In genomic region chr4:107314479-107314805, GRCm38 (mm10) we compare ENCODE assay signal across 8 mouse cellular contexts. TPM values are rescaled to one million over a fixed set of nuclear protein-coding genes. Genes with fewer than 3 reads are reported as not detected.
DNase-seq lines count a peak whose midpoint lies in the region; ATAC-seq and TF ChIP-seq lines count a peak whose summit lies in the region.

No protein-coding gene starts in this region.

- H3K4me1 ChIP-seq in lung, postnatal 0 days (ENCODE audit: insufficient read depth, low read depth, low read length): peaks cover 11% of the 10 kb centered on the region; the same call in 1 of the 2 replicates
- H3K4me1 ChIP-seq in limb, embryonic 10.5 days: peaks cover 18% of the 10 kb centered on the region
- H3K4me1 ChIP-seq in neural tube, embryonic 15.5 days: peaks cover 19% of the 10 kb centered on the region

- H3K9me3 ChIP-seq in lung, postnatal 0 days (ENCODE audit: low read length): no peaks in the 10 kb centered on the region
- no peaks in the 10 kb centered on the region for H3K9me3 ChIP-seq in limb, embryonic 10.5 days (replicated peaks)
- no peaks in the 10 kb centered on the region for H3K9me3 ChIP-seq in neural tube, embryonic 15.5 days (replicated peaks)

- H3K4me2 ChIP-seq in lung, postnatal 0 days (replicated peaks; ENCODE audit: low read depth, low read length): peak overlapping the region; percentile 65
- peak overlapping the region; percentile 78 for H3K4me2 ChIP-seq in neural tube, embryonic 15.5 days

- no peak for DNase-seq in lung, postnatal 0 days (ENCODE audit: low spot score)
- no peak for DNase-seq in lung, postnatal 25 days (ENCODE audit: low spot score)
- no peak for DNase-seq in limb, embryonic 10.5 days (ENCODE audit: low spot score)
- no peak for DNase-seq in retina, embryonic 14.5 days (ENCODE audit: low spot score)
- DNase-seq in adipocyte (ENCODE audit: low spot score): no peak
- no peak for DNase-seq in urinary bladder, postnatal 4 days (ENCODE audit: low spot score in 2 of 2)

- peak overlapping the region; percentile 47 for H3K4me3 ChIP-seq in lung, postnatal 0 days (ENCODE audit: low read depth, low read length)
- H3K4me3 ChIP-seq in limb, embryonic 10.5 days: peak overlapping the region; percentile 71
- peak overlapping the region; percentile 74 for H3K4me3 ChIP-seq in neural tube, embryonic 15.5 days (replicated peaks)

- no peak for TF ChIP-seq EP300 in lung, postnatal 0 days (IDR thresholded peaks at IDR 0.05)

- no peaks in the 10 kb centered on the region for H3K27me3 ChIP-seq in lung, postnatal 0 days (replicated peaks; ENCODE audit: insufficient read depth, low read length)
- no peaks in the 10 kb centered on the region for H3K27me3 ChIP-seq in limb, embryonic 10.5 days (ENCODE audit: low read depth, poor library complexity, severe bottlenecking)
- H3K27me3 ChIP-seq in neural tube, embryonic 15.5 days (replicated peaks): no peaks in the 10 kb centered on the region

- peak; percentile 22; the same call in 1 of the 2 replicates for ATAC-seq in lung, postnatal 0 days
- ATAC-seq in erythroblast, adult 5-6 weeks (replicated peaks; ENCODE audit: low FRiP score, poor library complexity, severe bottlenecking): peak; percentile 59
- ATAC-seq in neural tube, embryonic 15.5 days (ENCODE audit: low FRiP score): no peak

- no peak overlapping the region for H3K27ac ChIP-seq in lung, postnatal 0 days (ENCODE audit: low read length)
- peak overlapping the region; percentile 74 for H3K27ac ChIP-seq in limb, embryonic 10.5 days
- 0 out of 2 replicates have a peak overlapping the region, but pooled peaks have one; percentile 58 for H3K27ac ChIP-seq in neural tube, embryonic 15.5 days (replicated peaks)

- TF ChIP-seq CTCF in lung, postnatal 0 days (IDR thresholded peaks at IDR 0.05): no peak

- WGBS in lung, postnatal 0 days: 5% methylated on average over 7 of the region's 7 CpGs
- WGBS in limb, embryonic 10.5 days: 11% methylated on average over 7 of the region's 7 CpGs
- 8% methylated on average over 7 of the region's 7 CpGs for WGBS in neural tube, embryonic 15.5 days

- H3K36me3 ChIP-seq in lung, postnatal 0 days (ENCODE audit: insufficient read depth, low read length): no peaks in the 10 kb centered on the region
- peaks cover 19% of the 10 kb centered on the region for H3K36me3 ChIP-seq in limb, embryonic 10.5 days
- H3K36me3 ChIP-seq in neural tube, embryonic 15.5 days: peaks cover 28% of the 10 kb centered on the region

- peak overlapping the region; percentile 43 for H3K9ac ChIP-seq in lung, postnatal 0 days (replicated peaks; ENCODE audit: low read depth)
- peak overlapping the region; percentile 67 for H3K9ac ChIP-seq in neural tube, embryonic 15.5 days (replicated peaks)

RNA-seq across cellular contexts. Expression of gene Yipf1, which starts 0.3 kb away (rescaled TPM):
- 71.7 and 76.3 TPM in 2 replicates for polyA plus RNA-seq in lung, postnatal 0 days (2015; fragmentation: Nextera tagmentation; extraction: Ambion mirVana)
- total RNA-seq in erythroblast, adult 5-6 weeks (2015; ENCODE audit: low replicate concordance): 14.0 and 40.7 TPM in 2 replicates
- total RNA-seq in erythroblast, adult 5-6 weeks (2017; ENCODE audit: low replicate concordance): 16.6 and 25.2 TPM in 2 replicates
- 38.8 and 42.3 TPM in 2 replicates for polyA plus RNA-seq in limb, embryonic 10.5 days (2016; fragmentation: Nextera tagmentation; extraction: Ambion mirVana)
- 68.4 and 73.1 TPM in 2 replicates for polyA plus RNA-seq in neural tube, embryonic 15.5 days (2015; fragmentation: Nextera tagmentation; extraction: Ambion mirVana)

RNA-seq across cellular contexts. Expression of gene Dio1, which starts 7.5 kb away (rescaled TPM):
- 0.33 and 0.82 TPM in 2 replicates for polyA plus RNA-seq in lung, postnatal 0 days (2015; fragmentation: Nextera tagmentation; extraction: Ambion mirVana)
- not detected in 2 replicates for total RNA-seq in erythroblast, adult 5-6 weeks (2015; ENCODE audit: low replicate concordance)
- not detected in 2 replicates for total RNA-seq in erythroblast, adult 5-6 weeks (2017; ENCODE audit: low replicate concordance)
- not detected in 2 replicates for polyA plus RNA-seq in limb, embryonic 10.5 days (2016; fragmentation: Nextera tagmentation; extraction: Ambion mirVana)
- 1.3 TPM in 1 of 2 replicates, not detected in the other for polyA plus RNA-seq in neural tube, embryonic 15.5 days (2015; fragmentation: Nextera tagmentation; extraction: Ambion mirVana)

RNA-seq across cellular contexts. Expression of gene Ndc1, which starts 53.1 kb away (rescaled TPM):
- 4.6 and 4.7 TPM in 2 replicates for polyA plus RNA-seq in lung, postnatal 0 days (2015; fragmentation: Nextera tagmentation; extraction: Ambion mirVana)
- 18.6 and 20.7 TPM in 2 replicates for total RNA-seq in erythroblast, adult 5-6 weeks (2015; ENCODE audit: low replicate concordance)
- 9.3 and 33.3 TPM in 2 replicates for total RNA-seq in erythroblast, adult 5-6 weeks (2017; ENCODE audit: low replicate concordance)
- 53.0 and 54.5 TPM in 2 replicates for polyA plus RNA-seq in limb, embryonic 10.5 days (2016; fragmentation: Nextera tagmentation; extraction: Ambion mirVana)
- 17.1 and 20.5 TPM in 2 replicates for polyA plus RNA-seq in neural tube, embryonic 15.5 days (2015; fragmentation: Nextera tagmentation; extraction: Ambion mirVana)
